Mouse (Mus musculus) cerebellum, adult 9-10 months (tissue): Measurements from ENCODE around the gene Nup88.

Source experiments
- DNase-seq: peaks from one replicate; pipeline ENCODE4 v3.0.0; 2022

Gene Nup88

GRCm38 (mm10) chr11:70969821-70970559, at the start of gene Nup88, which contains the start of gene Rpain:
Gene Nup88, minus strand, starts transcription at chr11:70969973.
Gene Rpain, plus strand, starts transcription at chr11:70970213.
- peak; percentile 96 for DNase-seq

- DNase-seq: no peak
Measured at GRCm38 (mm10) chr11:71018416-71019200, 48.8 kb upstream of the Nup88 start.

GRCm38 (mm10) chr11:71017051-71017450, 47.3 kb upstream of the Nup88 start:
- no peak for DNase-seq

GRCm38 (mm10) chr11:71012743-71013142, 43.0 kb upstream of the Nup88 start:
- DNase-seq: no peak

- no peak for DNase-seq
Measured at GRCm38 (mm10) chr11:71008321-71008720, 38.5 kb upstream of the Nup88 start.

- no peak for DNase-seq
Measured at GRCm38 (mm10) chr11:71007831-71008230, 38.1 kb upstream of the Nup88 start.

- no peak for DNase-seq
Measured at GRCm38 (mm10) chr11:71007026-71007425, 37.3 kb upstream of the Nup88 start.

- DNase-seq: peak; percentile 47
Measured at GRCm38 (mm10) chr11:71005046-71005445, 35.3 kb upstream of the Nup88 start.

GRCm38 (mm10) chr11:71004316-71004773, 34.6 kb upstream of the Nup88 start, which contains the start of gene Dhx33:
Gene Dhx33, minus strand, starts transcription at chr11:71004437.
- DNase-seq: peak; percentile 98

- no peak for DNase-seq
Measured at GRCm38 (mm10) chr11:71003611-71004315, 34.0 kb upstream of the Nup88 start.

- no peak for DNase-seq
Measured at GRCm38 (mm10) chr11:71001167-71001566, 31.4 kb upstream of the Nup88 start.

GRCm38 (mm10) chr11:70982557-70983228, 12.9 kb upstream of the Nup88 start, which contains the start of gene C1qbp:
Gene C1qbp, minus strand, starts transcription at chr11:70983026.
- DNase-seq: peak; percentile 93

- no peak for DNase-seq
Measured at GRCm38 (mm10) chr11:70982030-70982429, 12.3 kb upstream of the Nup88 start.

GRCm38 (mm10) chr11:70980751-70981510, 11.2 kb upstream of the Nup88 start:
- no peak for DNase-seq

GRCm38 (mm10) chr11:70980232-70980631, 10.5 kb upstream of the Nup88 start:
- DNase-seq: no peak

- no peak for DNase-seq
Measured at GRCm38 (mm10) chr11:70977293-70977692, 7.5 kb upstream of the Nup88 start.

- no peak for DNase-seq
Measured at GRCm38 (mm10) chr11:70975193-70975592, 5.4 kb upstream of the Nup88 start.

- DNase-seq: no peak
Measured at GRCm38 (mm10) chr11:70973947-70974346, 4.2 kb upstream of the Nup88 start.

- DNase-seq: no peak
Measured at GRCm38 (mm10) chr11:70972586-70972985, 2.8 kb upstream of the Nup88 start.

GRCm38 (mm10) chr11:70970560-70971540, 1.1 kb upstream of the Nup88 start:
- DNase-seq: no peak
